ENCODE assay signal across 21 mouse cellular contexts in genomic region chr15:59831481-59831880, GRCm38 (mm10).
DNase-seq lines count a peak whose midpoint lies in the region; ATAC-seq lines count a peak whose summit lies in the region.
"Had no signal": no experiment of that assay in that cellular context is flagged by ENCODE, and none has a peak within 500 bp of the region (broad histone marks: within the 10 kb centered on the region; RNA-seq: fewer than 3 reads in every experiment).

No protein-coding gene starts in this region.

- ATAC-seq in megakaryocyte, adult 5-6 weeks (ENCODE audit: poor library complexity, severe bottlenecking) = peak; percentile 71
- 0 out of 2 replicates have a peak, but pooled peaks have one; percentile 10 for ATAC-seq in neutrophil, adult 5-6 weeks (ENCODE audit: extremely low read depth, insufficient number of reproducible peaks, low FRiP score, poor library complexity, severe bottlenecking)
- ATAC-seq: CD4-positive, CD25-positive, alpha-beta regulatory T cell, adult 4 months; forebrain, embryonic 15.5 days; hindbrain, postnatal 0 days had no signal

- H3K4me3 ChIP-seq in brown adipose tissue, adult 24 weeks (ENCODE audit: insufficient read depth, low read depth, low read length) = no peak overlapping the region
- H3K4me3 ChIP-seq: embryonic facial prominence, embryonic 12.5 days; forebrain, embryonic 15.5 days; heart, embryonic 12.5 days; hindbrain, embryonic 12.5 days had no signal

- H3K4me1 ChIP-seq in brown adipose tissue, adult 24 weeks (ENCODE audit: control insufficient read depth, insufficient read depth, insufficient read length, low read length) = no peaks in the 10 kb centered on the region; the same call in none of the 2 replicates

- 0 out of 2 replicates have a peak overlapping the region, but pooled peaks have one; percentile 24 for H3K27ac ChIP-seq in brown adipose tissue, adult 24 weeks (replicated peaks; ENCODE audit: low read depth, low read length)
- H3K27ac ChIP-seq: embryonic facial prominence, embryonic 12.5 days; forebrain, embryonic 15.5 days; hindbrain, embryonic 12.5 days; hindbrain, postnatal 0 days had no signal

- DNase-seq in 416B (ENCODE audit: low read depth) = peak; percentile 22
- DNase-seq in frontal cortex, postnatal 36 days (ENCODE audit: low spot score in 2 of 2) = no peak
- DNase-seq in embryo, embryonic 11 days = no peak
- DNase-seq in adrenal gland, postnatal 4 days (ENCODE audit: low spot score in 2 of 2) = no peak
- DNase-seq: adrenal gland, adult 8-10 months; adrenal gland, postnatal 36 days; B cell, adult 2 months; cerebellum, adult 18-20 months; cerebellum, adult 9-11 months; cerebellum, postnatal 36 days; gastrocnemius, postnatal 10 days; heart, postnatal 36 days had no signal
